Mouse (Mus musculus) midbrain, embryonic 14.5 days (tissue): ENCODE data around the gene Lat2. TPM values are rescaled to one million over a fixed set of nuclear protein-coding genes. Genes with fewer than 3 reads are reported as not detected.

Experiments used
- ATAC-seq: fragments of 200-750 bp; cut with Nextera tagmentation; 2 replicates; pipeline ENCODE4 v1.8.0; 2017; ENCODE audit warnings: moderate number of reproducible peaks, moderate library complexity; ENCODE audit not compliant: low FRiP score, low TSS enrichment
- DNase-seq: peaks from one replicate; pipeline ENCODE4 v3.0.0-alpha.2; 2015
- H3K27ac ChIP-seq: fragments of 300-500 bp; sonication (generic); replicated peaks from 2 replicates; pipeline ENCODE4 v1.5.1; 2014; ENCODE audit warnings: mild to moderate bottlenecking, low read depth, low read length, moderate library complexity
- H3K27me3 ChIP-seq: fragments of 300-500 bp; sonication (generic); 2 replicates; pipeline ENCODE4 v1.6.1; 2014; ENCODE audit warnings: low read length, control low read depth, mixed read lengths; ENCODE audit not compliant: control insufficient read depth, insufficient read depth
- H3K36me3 ChIP-seq: fragments of 300-500 bp; sonication (generic); 2 replicates; pipeline ENCODE4 v1.6.1; 2014; ENCODE audit warnings: low read length, control low read depth; ENCODE audit not compliant: control insufficient read depth, insufficient read depth
- H3K4me1 ChIP-seq: fragments of 300-500 bp; sonication (generic); 2 replicates; pipeline ENCODE4 v1.6.1; 2014; ENCODE audit warnings: mild to moderate bottlenecking, antibody characterized with exemption, low read length, control low read depth; ENCODE audit not compliant: control insufficient read depth, insufficient read depth
- H3K4me2 ChIP-seq: fragments of 300-500 bp; sonication (generic); 2 replicates; pipeline ENCODE4 v1.6.1; 2014; ENCODE audit warnings: mild to moderate bottlenecking, low read length, moderate library complexity
- H3K4me3 ChIP-seq: fragments of 300-500 bp; sonication (generic); replicated peaks from 2 replicates; pipeline ENCODE4 v1.5.1; 2014; ENCODE audit warnings: low read depth, low read length
- H3K9ac ChIP-seq: fragments of 300-500 bp; sonication (generic); replicated peaks from 2 replicates; pipeline ENCODE4 v1.6.1; 2014; ENCODE audit warnings: mild to moderate bottlenecking, low read length, moderate library complexity
- H3K9me3 ChIP-seq: fragments of 300-500 bp; sonication (generic); 2 replicates; pipeline ENCODE4 v1.6.1; 2016; ENCODE audit warnings: low read length, control low read depth, mixed read lengths; ENCODE audit not compliant: control insufficient read depth
- WGBS: fragments of 180-500 bp; shearing (Covaris S2); extraction: QIAGEN DNeasy Blood & Tissue Kit; methylation state at CpG from one replicate; pipeline ENCODE4 v1.1.7; 2014; 5-methylcytosine and 5-hydroxymethylcytosine counted together
- polyA plus RNA-seq: library from polyadenylated mRNA; unstranded; fragments of >200 nt; fragmentation: Nextera tagmentation; extraction: Ambion mirVana; gene quantifications from 2 replicates; pipeline ENCODE4 v1.2.1, GENCODE M21; 2014

Lat2 gene
- polyA plus RNA-seq, 1 experiment from 2014 or later, result 2.7 TPM

GRCm38 (mm10) chr5:134621099-134621640 lies 6.3 kb upstream of the Lat2 start:
- DNase-seq (no peak), ATAC-seq (no peak)
- no peaks in the 10 kb centered on the region for H3K4me1 ChIP-seq
- H3K4me2 ChIP-seq, result no peak overlapping the region
- H3K9me3 ChIP-seq, result no peaks in the 10 kb centered on the region
- no peak overlapping the region for H3K4me3 ChIP-seq
- H3K27ac ChIP-seq, result no peak overlapping the region
- peaks cover 90% of the 10 kb centered on the region for H3K36me3 ChIP-seq
- no peaks in the 10 kb centered on the region for H3K27me3 ChIP-seq
- H3K9ac ChIP-seq, result no peak overlapping the region
- WGBS, result 93% methylated on average over 16 of the region's 16 CpGs

DNA sequence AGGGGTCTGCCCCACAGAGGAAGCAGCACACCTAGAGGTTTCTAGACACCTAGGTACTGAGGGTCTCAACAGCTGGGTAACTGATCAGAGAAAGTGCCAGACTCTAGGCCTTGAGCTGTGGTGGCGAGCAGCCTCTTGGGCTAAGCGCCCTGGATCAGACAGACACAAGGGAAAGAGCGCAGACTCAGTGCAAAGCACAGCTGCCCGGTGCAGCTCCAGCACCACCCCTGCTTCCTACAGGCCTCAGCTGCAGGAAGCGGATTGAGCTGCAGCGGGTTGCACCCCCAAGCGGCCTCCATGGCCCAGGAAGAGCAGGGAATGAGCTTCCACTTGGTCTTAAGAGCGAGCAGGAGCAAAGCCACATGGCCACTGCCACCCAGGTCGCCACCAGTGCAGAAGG lies 5.6 kb upstream of the Lat2 start:
- DNase-seq, result no peak
- Histone ChIP-seq H3K9me3 (no peaks in the 10 kb centered on the region), H3K4me3 (no peak overlapping the region), H3K36me3 (peaks cover 88% of the 10 kb centered on the region), H3K9ac (no peak overlapping the region), H3K4me1 (no peaks in the 10 kb centered on the region), H3K27ac (no peak overlapping the region), H3K4me2 (no peak overlapping the region), H3K27me3 (no peaks in the 10 kb centered on the region)
- 95% methylated on average over 9 of the region's 9 CpGs for whole genome bisulfite sequencing
- no peak for ATAC-seq

- Histone ChIP-seq H3K4me1 (no peaks in the 10 kb centered on the region), H3K36me3 (peaks cover 69% of the 10 kb centered on the region), H3K4me2 (no peak overlapping the region), H3K4me3 (no peak overlapping the region), H3K9me3 (no peaks in the 10 kb centered on the region), H3K27ac (no peak overlapping the region), H3K9ac (no peak overlapping the region), H3K27me3 (no peaks in the 10 kb centered on the region)
- DNase-seq (peak; percentile 31), ATAC-seq (no peak)
- WGBS, result 61% methylated on average over 3 of the region's 3 CpGs
These were observed 2.2 kb upstream of the Lat2 start for GRCm38 (mm10) chr5:134617071-134617470.

- DNase-seq, result no peak
- H3K4me2 ChIP-seq, result no peak overlapping the region
- no peaks in the 10 kb centered on the region for H3K9me3 ChIP-seq
- no peak overlapping the region for H3K4me3 ChIP-seq
- H3K9ac ChIP-seq, result no peak overlapping the region
- no peaks in the 10 kb centered on the region for H3K27me3 ChIP-seq
- 70% methylated on average over 4 of the region's 4 CpGs for WGBS
- ATAC-seq, result no peak
- peaks cover 56% of the 10 kb centered on the region for H3K36me3 ChIP-seq
- no peak overlapping the region for H3K27ac ChIP-seq
- no peaks in the 10 kb centered on the region for H3K4me1 ChIP-seq
These were observed 955 bp upstream of the Lat2 start for GRCm38 (mm10) chr5:134615780-134616179.

DNA sequence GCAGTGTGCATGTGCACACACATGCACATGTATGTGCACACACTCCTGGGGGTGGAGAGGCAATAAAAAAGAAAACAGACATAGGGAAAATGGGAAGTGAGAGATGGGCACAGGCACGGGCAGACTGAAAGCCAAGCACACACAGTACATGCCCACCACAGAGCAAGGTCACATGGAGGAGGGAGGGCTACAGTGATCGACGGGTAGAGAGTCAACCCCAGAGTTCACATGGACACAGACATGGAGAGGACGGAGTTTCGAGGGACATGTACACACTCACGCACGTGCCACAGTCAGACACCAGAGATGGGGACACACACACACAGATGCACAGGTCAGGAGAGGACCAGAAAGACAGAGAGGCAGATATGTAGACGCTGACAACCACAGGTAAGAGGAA lies 555 bp upstream of the Lat2 start:
- ATAC-seq (no peak), DNase-seq (no peak)
- no peak overlapping the region for H3K4me2 ChIP-seq
- H3K4me1 ChIP-seq, result no peaks in the 10 kb centered on the region
- no peak overlapping the region for H3K9ac ChIP-seq
- H3K9me3 ChIP-seq, result no peaks in the 10 kb centered on the region
- 88% methylated on average over 8 of the region's 8 CpGs for WGBS
- no peak overlapping the region for H3K4me3 ChIP-seq
- H3K27ac ChIP-seq, result no peak overlapping the region
- no peaks in the 10 kb centered on the region for H3K27me3 ChIP-seq
- H3K36me3 ChIP-seq, result peaks cover 52% of the 10 kb centered on the region

DNA sequence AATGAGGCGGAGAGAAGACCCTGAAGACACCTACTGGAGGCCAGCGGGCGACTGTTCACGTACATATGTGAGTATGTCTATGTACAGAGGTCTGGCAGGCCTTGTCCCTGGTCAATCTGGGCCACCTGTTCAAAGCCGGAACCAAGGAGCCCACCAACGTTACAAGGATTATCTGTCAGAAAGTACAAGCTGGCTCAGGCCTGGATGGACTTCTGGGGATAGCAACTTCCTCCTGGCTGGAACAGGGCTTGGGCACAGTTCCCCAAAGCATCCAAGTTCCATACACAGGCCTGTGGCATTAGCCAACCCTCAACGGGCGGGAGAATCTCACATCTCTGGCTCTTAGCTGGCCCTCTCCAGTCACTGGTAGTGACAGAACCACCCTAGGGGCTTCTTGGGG lies 529 bp downstream of the Lat2 start:
- ATAC-seq (no peak), DNase-seq (no peak)
- no peak overlapping the region for H3K9ac ChIP-seq
- WGBS, result 91% methylated on average over 8 of the region's 8 CpGs
- H3K4me1 ChIP-seq, result no peaks in the 10 kb centered on the region
- H3K27ac ChIP-seq, result 0 out of 2 replicates have a peak overlapping the region, but pooled peaks have one; percentile 13
- no peak overlapping the region for H3K4me3 ChIP-seq
- H3K36me3 ChIP-seq, result peaks cover 41% of the 10 kb centered on the region
- no peaks in the 10 kb centered on the region for H3K27me3 ChIP-seq
- no peaks in the 10 kb centered on the region for H3K9me3 ChIP-seq
- no peak overlapping the region for H3K4me2 ChIP-seq

DNA sequence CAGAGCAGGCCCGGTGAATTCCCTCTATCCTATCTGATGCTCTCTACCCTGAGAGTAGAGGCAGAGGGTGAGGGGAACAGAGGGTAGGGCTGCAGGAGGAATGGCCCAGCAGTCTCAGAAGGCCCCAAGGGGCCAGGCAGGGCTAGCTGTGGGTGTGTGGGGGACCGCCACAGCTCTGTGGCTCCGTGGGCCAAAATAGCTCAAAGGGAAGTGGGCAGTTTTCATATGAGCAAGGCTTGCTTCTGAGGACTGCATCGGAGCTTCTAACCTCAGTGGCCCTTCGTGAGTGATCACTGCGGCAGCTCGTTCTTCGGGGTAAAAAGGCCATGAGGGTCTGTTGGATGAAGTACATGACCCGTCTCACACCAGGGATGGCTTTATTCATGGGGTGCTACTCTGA lies 1.1 kb downstream of the Lat2 start:
- ATAC-seq, result no peak
- H3K4me1 ChIP-seq, result no peaks in the 10 kb centered on the region
- no peak overlapping the region for H3K27ac ChIP-seq
- H3K9me3 ChIP-seq, result no peaks in the 10 kb centered on the region
- no peak for DNase-seq
- H3K9ac ChIP-seq, result no peak overlapping the region
- peaks cover 36% of the 10 kb centered on the region for H3K36me3 ChIP-seq
- H3K4me3 ChIP-seq, result no peak overlapping the region
- no peak overlapping the region for H3K4me2 ChIP-seq
- 88% methylated on average over 9 of the region's 9 CpGs for WGBS
- no peaks in the 10 kb centered on the region for H3K27me3 ChIP-seq

DNA sequence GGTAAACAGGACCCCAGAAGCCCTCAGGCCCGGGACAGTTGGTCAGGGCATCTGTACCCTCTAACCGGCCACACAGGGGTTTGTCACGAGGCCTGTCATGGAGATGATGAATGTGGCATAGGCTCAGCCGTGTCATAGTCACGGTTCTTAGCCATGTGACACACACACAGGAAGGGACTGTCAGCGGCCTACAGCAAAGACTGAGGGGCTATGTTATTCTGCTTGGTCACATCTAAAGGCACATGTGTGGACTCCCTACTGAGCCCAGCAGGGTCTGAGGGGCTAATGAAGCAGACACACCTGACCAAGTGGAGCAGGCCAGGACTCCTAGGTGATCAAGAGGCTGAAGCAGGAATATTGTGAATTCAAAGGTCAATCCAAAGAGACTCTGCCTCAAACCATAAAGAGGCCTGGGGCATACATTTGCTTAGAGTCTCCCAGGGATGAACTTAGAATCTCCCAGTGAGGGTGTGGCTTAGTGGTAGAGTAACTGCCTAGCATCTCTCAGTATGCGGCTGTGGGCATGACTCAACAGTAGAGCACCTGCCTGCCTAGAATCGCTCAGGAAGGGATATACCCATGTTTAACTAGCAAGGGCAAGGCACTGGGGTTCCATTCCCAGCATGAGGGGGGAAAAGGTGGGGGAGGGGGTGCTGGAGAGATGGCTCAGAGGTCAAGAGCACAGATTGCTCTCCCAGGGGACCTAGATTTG lies 2.9 kb downstream of the Lat2 start:
- H3K27me3 ChIP-seq, result no peaks in the 10 kb centered on the region
- no peak overlapping the region for H3K4me2 ChIP-seq
- WGBS, result 65% methylated on average over 8 of the region's 8 CpGs
- DNase-seq (no peak), ATAC-seq (no peak)
- H3K4me3 ChIP-seq, result no peak overlapping the region
- H3K9me3 ChIP-seq, result no peaks in the 10 kb centered on the region
- no peaks in the 10 kb centered on the region for H3K4me1 ChIP-seq
- no peak overlapping the region for H3K27ac ChIP-seq
- H3K9ac ChIP-seq, result no peak overlapping the region
- H3K36me3 ChIP-seq, result peaks cover 19% of the 10 kb centered on the region

- ATAC-seq (no peak), DNase-seq (no peak)
- Histone ChIP-seq H3K36me3 (peaks cover 12% of the 10 kb centered on the region), H3K4me1 (no peaks in the 10 kb centered on the region), H3K9me3 (no peaks in the 10 kb centered on the region), H3K4me3 (no peak overlapping the region), H3K9ac (no peak overlapping the region), H3K27me3 (no peaks in the 10 kb centered on the region), H3K27ac (no peak overlapping the region), H3K4me2 (no peak overlapping the region)
- 86% methylated on average over 12 of the region's 12 CpGs for WGBS
These were observed 4.7 kb downstream of the Lat2 start for GRCm38 (mm10) chr5:134609916-134610643.
